Mouse (Mus musculus) MEL (cell line): Measurements from ENCODE around the gene Tsku. TPM values are rescaled to one million over a fixed set of nuclear protein-coding genes. Genes with fewer than 3 reads are reported as not detected.

Experiments
- DNase-seq: peaks from one replicate; pipeline ENCODE4 v3.0.0; 2011; ENCODE audit warnings: low read depth, low spot score
- H3K27ac ChIP-seq: 2 replicates; pipeline ENCODE4 v1.5.1; 2012; ENCODE audit warnings: low read depth, mild to moderate bottlenecking, control low read depth, low read length, moderate library complexity; ENCODE audit not compliant: control insufficient read depth
- H3K27me3 ChIP-seq, 2 experiments: fragments of 150-350 bp in 1 of 2; sonication (generic) in 1 of 2; 2 replicates each; pipeline ENCODE4 v1.6.1; 2012; ENCODE audit warnings: low read length in 2 of 2, mild to moderate bottlenecking in 2 of 2, improper control_type of control experiment in 1 of 2, moderate library complexity in 1 of 2; ENCODE audit not compliant: insufficient read depth in 2 of 2, control insufficient read depth in 1 of 2
- H3K36me3 ChIP-seq, 2 experiments: 2 replicates each; pipeline ENCODE4 v1.6.1; 2012 to 2014; ENCODE audit warnings: low read length in 2 of 2, improper control_type of control experiment in 1 of 2, inconsistent platforms in 1 of 2, mild to moderate bottlenecking in 1 of 2; ENCODE audit not compliant: insufficient read depth in 2 of 2, control insufficient read depth in 1 of 2
- H3K4me1 ChIP-seq, 2 experiments: fragments of 150-350 bp in 1 of 2; sonication (generic) in 1 of 2; 2 replicates each; pipeline ENCODE4 v1.6.1; 2012; ENCODE audit warnings: low read length in 2 of 2, improper control_type of control experiment in 1 of 2, mild to moderate bottlenecking in 1 of 2; ENCODE audit not compliant: insufficient read depth in 2 of 2, control insufficient read depth in 1 of 2
- H3K4me3 ChIP-seq, 2 experiments: fragments of 150-350 bp in 1 of 2; sonication (generic) in 1 of 2; 2 replicates each; pipeline ENCODE4 v1.5.1; 2012; ENCODE audit warnings: low read depth in 2 of 2, low read length in 2 of 2, mild to moderate bottlenecking in 2 of 2, moderate library complexity in 2 of 2, control low read depth in 1 of 2, improper control_type of control experiment in 1 of 2; ENCODE audit not compliant: control insufficient read depth in 1 of 2, insufficient read depth in 1 of 2
- H3K79me2 ChIP-seq: 2 replicates; pipeline ENCODE4 v1.6.1; 2012; ENCODE audit warnings: mild to moderate bottlenecking, low read length, moderate library complexity; ENCODE audit not compliant: control insufficient read depth, poor library complexity, insufficient read depth
- H3K9ac ChIP-seq: 2 replicates; pipeline ENCODE4 v1.6.1; 2012; ENCODE audit warnings: low read depth, mild to moderate bottlenecking, control low read depth, low read length, moderate library complexity; ENCODE audit not compliant: control insufficient read depth, poor library complexity, severe bottlenecking
- H3K9me3 ChIP-seq: fragments of 150-350 bp; sonication (generic); replicated peaks from 2 replicates; pipeline ENCODE4 v1.6.1; 2012; ENCODE audit warnings: mild to moderate bottlenecking, low read length, improper control_type of control experiment, moderate library complexity; ENCODE audit not compliant: insufficient read depth
- BHLHE40 ChIP-seq: IDR thresholded peaks from 2 replicates; pipeline ENCODE4 v1.6.1; 2012; ENCODE audit warnings: low read depth, mild to moderate bottlenecking, inconsistent platforms, low read length, improper control_type of control experiment, borderline replicate concordance
- CHD1 ChIP-seq: IDR thresholded peaks from 2 replicates; pipeline ENCODE4 v1.6.1; 2012; ENCODE audit warnings: low read depth, mild to moderate bottlenecking, inconsistent platforms, low read length, improper control_type of control experiment
- CHD2 ChIP-seq: IDR thresholded peaks from 2 replicates; pipeline ENCODE4 v1.6.1; 2011; ENCODE audit warnings: low read length, improper control_type of control experiment
- E2F4 ChIP-seq: IDR thresholded peaks from 2 replicates; pipeline ENCODE4 v1.6.1; 2011; ENCODE audit warnings: low read depth, low read length, improper control_type of control experiment, borderline replicate concordance
- ELF1 ChIP-seq: IDR thresholded peaks from 2 replicates; pipeline ENCODE4 v1.6.1; 2014; ENCODE audit warnings: low read depth, mild to moderate bottlenecking, inconsistent platforms, low read length, improper control_type of control experiment, moderate library complexity
- GABPA ChIP-seq: IDR thresholded peaks from 2 replicates; pipeline ENCODE4 v1.6.1; 2012; ENCODE audit warnings: low read depth, mild to moderate bottlenecking, inconsistent platforms, low read length, improper control_type of control experiment, moderate library complexity
- GATA1 ChIP-seq: IDR thresholded peaks from 2 replicates; pipeline ENCODE4 v1.6.1; 2011; ENCODE audit warnings: low read depth, low read length, improper control_type of control experiment
- HCFC1 ChIP-seq: IDR thresholded peaks from 2 replicates; pipeline ENCODE4 v1.6.1; 2012; ENCODE audit warnings: low read depth, mild to moderate bottlenecking, inconsistent platforms, low read length, improper control_type of control experiment, moderate library complexity
- JUND ChIP-seq: IDR thresholded peaks from 2 replicates; pipeline ENCODE4 v1.6.1; 2011; ENCODE audit warnings: low read depth, mild to moderate bottlenecking, improper control_type of control experiment, low read length
- KAT2A ChIP-seq: conservative IDR thresholded peaks from 2 replicates; pipeline ENCODE4 v1.6.1; 2012; ENCODE audit warnings: low read depth, low read length, improper control_type of control experiment, inconsistent platforms
- MAFK ChIP-seq: IDR thresholded peaks from 2 replicates; pipeline ENCODE4 v1.6.1; 2011; ENCODE audit warnings: low read depth, mild to moderate bottlenecking, low read length, improper control_type of control experiment, borderline replicate concordance
- MAX ChIP-seq: IDR thresholded peaks from 2 replicates; pipeline ENCODE4 v1.6.1; 2011; ENCODE audit warnings: low read length, improper control_type of control experiment
- MAZ ChIP-seq: IDR thresholded peaks from 2 replicates; pipeline ENCODE4 v1.6.1; 2012; ENCODE audit warnings: low read depth, mild to moderate bottlenecking, inconsistent platforms, low read length, improper control_type of control experiment
- MEF2A ChIP-seq: IDR thresholded peaks from 2 replicates; pipeline ENCODE4 v1.6.1; 2014; ENCODE audit warnings: low read depth, mild to moderate bottlenecking, inconsistent platforms, low read length, improper control_type of control experiment; ENCODE audit not compliant: poor library complexity, insufficient replicate concordance, severe bottlenecking; ENCODE audit errors: extremely low read depth
- MYC ChIP-seq: IDR thresholded peaks from 2 replicates; pipeline ENCODE4 v1.6.1; 2011; ENCODE audit warnings: low read depth, mild to moderate bottlenecking, low read length, improper control_type of control experiment, moderate library complexity
- NELFE ChIP-seq: IDR thresholded peaks from 2 replicates; pipeline ENCODE4 v1.6.1; 2011; ENCODE audit warnings: low read depth, low read length, improper control_type of control experiment
- POLR2A ChIP-seq, 2 experiments: IDR thresholded peaks; 2 replicates each; pipeline ENCODE4 v1.6.1; 2011 to 2012; ENCODE audit warnings: low read length in 2 of 2, mild to moderate bottlenecking in 2 of 2, control low read depth in 1 of 2, improper control_type of control experiment in 1 of 2, low read depth in 1 of 2, moderate library complexity in 1 of 2; ENCODE audit not compliant: control insufficient read depth in 1 of 2, insufficient read depth in 1 of 2, poor library complexity in 1 of 2
- POLR2AphosphoS5 ChIP-seq: IDR thresholded peaks from 2 replicates; pipeline ENCODE4 v1.6.1; 2012; ENCODE audit warnings: low read depth, borderline replicate concordance, mild to moderate bottlenecking, inconsistent platforms, low read length, moderate library complexity, mixed read lengths
- SIN3A ChIP-seq: IDR thresholded peaks from 2 replicates; pipeline ENCODE4 v1.6.1; 2012; ENCODE audit warnings: low read length, improper control_type of control experiment, inconsistent platforms
- TAL1 ChIP-seq: IDR thresholded peaks from 2 replicates; pipeline ENCODE4 v1.6.1; 2012; ENCODE audit warnings: mild to moderate bottlenecking, inconsistent platforms, low read length, moderate library complexity, mixed read lengths
- TBP ChIP-seq: IDR thresholded peaks from 2 replicates; pipeline ENCODE4 v1.8.0; 2011; ENCODE audit warnings: low read depth, low read length, improper control_type of control experiment
- TCF12 ChIP-seq: IDR thresholded peaks from 2 replicates; pipeline ENCODE4 v1.6.1; 2014; ENCODE audit warnings: low read depth, mild to moderate bottlenecking, inconsistent platforms, low read length, improper control_type of control experiment, moderate library complexity
- UBTF ChIP-seq: IDR thresholded peaks from 2 replicates; pipeline ENCODE4 v1.6.1; 2012; ENCODE audit warnings: low read depth, mild to moderate bottlenecking, inconsistent platforms, low read length, improper control_type of control experiment, moderate library complexity, borderline replicate concordance; ENCODE audit not compliant: insufficient read depth
- USF1 ChIP-seq: IDR thresholded peaks from 2 replicates; pipeline ENCODE4 v1.6.1; 2014; ENCODE audit warnings: low read depth, mild to moderate bottlenecking, inconsistent platforms, low read length, improper control_type of control experiment, moderate library complexity
- USF2 ChIP-seq, 2 experiments: IDR thresholded peaks; 2 replicates each; pipeline ENCODE4 v1.6.1; 2011 to 2012; ENCODE audit warnings: improper control_type of control experiment in 2 of 2, low read length in 2 of 2, borderline replicate concordance in 1 of 2, inconsistent platforms in 1 of 2, low read depth in 1 of 2, mild to moderate bottlenecking in 1 of 2; ENCODE audit not compliant: insufficient read depth in 1 of 2
- ZC3H11A ChIP-seq: IDR thresholded peaks from 2 replicates; pipeline ENCODE4 v1.6.1; 2012; ENCODE audit warnings: low read depth, mild to moderate bottlenecking, inconsistent platforms, low read length, improper control_type of control experiment
- ZKSCAN1 ChIP-seq: IDR thresholded peaks from 2 replicates; pipeline ENCODE4 v1.6.1; 2012; ENCODE audit warnings: low read depth, mild to moderate bottlenecking, inconsistent platforms, low read length, improper control_type of control experiment, moderate library complexity
- ZNF384 ChIP-seq: IDR thresholded peaks from 2 replicates; pipeline ENCODE4 v1.6.1; 2012; ENCODE audit warnings: low read depth, mild to moderate bottlenecking, inconsistent platforms, low read length, improper control_type of control experiment
- polyA plus RNA-seq, 2 experiments: library from polyadenylated mRNA; stranded (reverse) in 1 of 2; unstranded in 1 of 2; fragments of >175 nt in 1 of 2; fragments of >200 nt in 1 of 2; gene quantifications; 2 replicates each; pipeline versions ENCODE4 v1.2.1 to v1.2.4; 2012; ENCODE audit warnings: low replicate concordance in 2 of 2, low read depth in 1 of 2; ENCODE audit not compliant: insufficient read length in 2 of 2, insufficient read depth in 1 of 2, missing spikeins in 1 of 2
- total RNA-seq: library from RNA; depleted of rRNA; stranded (reverse); fragments of 300-350 nt; gene quantifications from 2 replicates; pipeline ENCODE4 v1.2.3, GENCODE M21; 2012

Tsku gene
- total and polyA plus RNA-seq, 3 experiments, result 0.12 to 0.99 TPM; not detected in 1

GRCm38 (mm10) chr7:98389656-98390055, 28.5 kb upstream of the Tsku start:
- no peaks in the 10 kb centered on the region; a peak in 1 of 4 replicates for H3K4me1 ChIP-seq
- no peak for TF ChIP-seq POLR2AphosphoS5
- TF ChIP-seq CHD2, result no peak
- no peak for TF ChIP-seq MAX
- no peak for TF ChIP-seq CHD1
- TF ChIP-seq UBTF, result no peak
- TF ChIP-seq TCF12, result no peak
- no peak for TF ChIP-seq MAFK
- TF ChIP-seq MYC, result no peak
- no peak for TF ChIP-seq TAL1
- no peak for TF ChIP-seq MAZ
- no peak for TF ChIP-seq ELF1
- TF ChIP-seq HCFC1, result no peak
- no peak for TF ChIP-seq GATA1
- no peak for TF ChIP-seq MEF2A
- TF ChIP-seq USF1, result no peak
- TF ChIP-seq POLR2A (IDR thresholded peaks at IDR 0.05; ENCODE audit: control insufficient read depth in 1 of 2, insufficient read depth in 1 of 2, low read depth in 1 of 2, low read length in 2 of 2, poor library complexity in 1 of 2), result no peak
- TF ChIP-seq E2F4, result no peak
- no peak for TF ChIP-seq USF2 (IDR thresholded peaks at IDR 0.05; ENCODE audit: borderline replicate concordance in 1 of 2, insufficient read depth in 1 of 2, low read depth in 1 of 2, low read length in 2 of 2)
- no peak overlapping the region for H3K9ac ChIP-seq
- peaks cover 0 to 3% of the 10 kb centered on the region in 2 experiments; a peak in 3 of 4 replicates for H3K27me3 ChIP-seq
- no peak overlapping the region for H3K4me3 ChIP-seq
- no peaks in the 10 kb centered on the region for H3K79me2 ChIP-seq
- DNase-seq, result no peak
- H3K27ac ChIP-seq, result no peak overlapping the region
- no peaks in the 10 kb centered on the region for H3K9me3 ChIP-seq
- no peaks in the 10 kb centered on the region; a peak in 1 of 4 replicates for H3K36me3 ChIP-seq

DNA sequence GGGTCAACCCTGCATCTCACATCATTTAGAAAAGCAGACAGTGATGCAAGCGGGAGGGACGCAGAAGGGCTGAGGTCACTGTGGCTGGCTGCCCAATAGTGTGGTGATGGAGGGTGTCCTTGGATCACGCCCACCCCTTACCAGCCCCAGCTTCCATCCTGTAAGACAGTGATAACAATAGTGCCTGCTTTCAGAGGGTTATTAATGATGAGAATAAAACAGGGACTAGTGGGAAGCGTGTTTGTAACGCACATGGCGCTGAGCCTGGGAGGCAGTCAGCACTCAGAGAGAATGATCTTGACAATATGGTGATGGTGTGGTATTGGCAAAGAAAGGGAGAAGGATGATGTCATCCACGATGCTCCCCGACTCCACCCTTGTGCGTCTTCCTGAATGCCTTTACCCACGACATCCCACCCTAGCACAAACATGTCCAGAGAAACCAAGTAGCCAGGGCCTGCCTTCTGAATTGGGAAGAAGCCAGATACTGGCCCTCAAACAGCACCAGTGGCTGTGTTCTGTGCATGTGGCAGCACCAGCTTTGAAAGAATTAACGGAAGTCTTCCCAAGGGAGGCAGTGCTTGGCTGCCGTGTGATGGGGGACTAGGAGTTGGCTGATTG, 27.9 kb upstream of the Tsku start:
- no peaks in the 10 kb centered on the region for H3K9me3 ChIP-seq
- H3K36me3 ChIP-seq, result no peaks in the 10 kb centered on the region; a peak in 1 of 4 replicates
- peaks cover 0 to 3% of the 10 kb centered on the region in 2 experiments; a peak in 3 of 4 replicates for H3K27me3 ChIP-seq
- no peak overlapping the region for H3K4me3 ChIP-seq
- H3K4me1 ChIP-seq, result no peaks in the 10 kb centered on the region; a peak in 1 of 4 replicates
- H3K9ac ChIP-seq, result no peak overlapping the region
- DNase-seq, result no peak
- H3K27ac ChIP-seq, result no peak overlapping the region
- H3K79me2 ChIP-seq, result no peaks in the 10 kb centered on the region
- TF ChIP-seq BHLHE40 (no peak), GABPA (no peak), CHD2 (no peak), UBTF (no peak), ZNF384 (no peak), ZKSCAN1 (no peak), MAZ (no peak), ZC3H11A (no peak), MAX (no peak), SIN3A (no peak), JUND (no peak), TCF12 (no peak), KAT2A (no peak), NELFE (no peak), USF1 (no peak), POLR2A (IDR thresholded peaks at IDR 0.05; ENCODE audit: control insufficient read depth in 1 of 2, insufficient read depth in 1 of 2, low read depth in 1 of 2, low read length in 2 of 2, poor library complexity in 1 of 2) (no peak), TAL1 (no peak), TBP (no peak)
